Mouse (Mus musculus): ENCODE data around the gene Cetn2. TPM values are rescaled to one million over a fixed set of nuclear protein-coding genes. Genes with fewer than 3 reads are reported as not detected.

Cetn2 gene
- polyA plus RNA-seq (2014; fragmentation: Illumina TruSeq; extraction: RNeasy Lipid Tissue Mini Kit (QIAGEN cat#74804); ENCODE audit: low read depth, low replicate concordance) = 52.2 TPM

DNA sequence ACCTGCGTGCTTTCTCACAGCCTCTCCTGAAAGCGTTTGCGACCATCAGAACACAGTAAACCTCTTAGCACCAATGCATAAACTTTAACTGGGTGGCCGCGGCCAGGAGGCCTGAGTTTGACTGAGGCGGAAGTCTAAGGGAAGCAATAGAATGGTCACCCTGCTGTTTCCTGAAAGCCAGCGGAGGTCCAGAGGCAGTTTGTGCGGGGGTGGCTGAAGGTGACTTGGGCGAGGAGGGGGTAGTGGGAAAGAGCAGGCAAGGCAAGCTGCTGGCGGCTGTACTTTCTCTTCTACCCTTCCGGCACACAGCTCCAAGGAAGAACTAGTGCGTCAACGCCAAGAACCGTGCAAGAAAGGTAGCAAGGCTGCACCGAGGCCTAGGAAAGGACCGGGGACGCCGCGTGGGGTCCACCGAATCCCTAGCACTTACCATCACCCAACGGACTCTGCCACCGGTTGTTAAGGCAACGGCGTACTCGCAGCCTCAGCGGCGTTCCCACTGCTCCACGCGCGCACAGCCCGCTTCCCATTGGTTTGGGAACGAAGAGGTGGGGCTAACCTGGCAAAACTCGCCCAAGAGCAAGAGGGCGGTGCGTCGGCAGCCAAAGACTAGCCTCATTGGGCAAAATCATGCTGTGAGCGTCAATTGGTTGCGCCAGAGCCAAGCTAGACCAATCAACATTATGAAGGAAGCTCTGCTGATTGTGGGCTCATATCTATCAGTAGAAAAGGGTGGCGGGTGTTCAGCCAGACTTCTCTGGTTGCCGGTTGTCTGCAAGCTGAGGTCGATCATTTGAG lies at the start of gene Cetn2, which contains the start of gene Nsdhl:
Gene Cetn2, minus strand, starts transcription at position 528 of the 798 bp plus-strand sequence.
Gene Nsdhl, plus strand, starts transcription at position 674 of the 798 bp plus-strand sequence.

Other genes with a start within 250 kb of the Cetn2 start
- gene Gabrq, start 93.2 kb downstream of the Cetn2 start, polyA plus RNA-seq (2014; fragmentation: Illumina TruSeq; extraction: RNeasy Lipid Tissue Mini Kit (QIAGEN cat#74804); ENCODE audit: low read depth, low replicate concordance) = 0.60 TPM
- 109 TPM for gene Nsdhl, start 146 bp upstream of the Cetn2 start, polyA plus RNA-seq (2014; fragmentation: Illumina TruSeq; extraction: RNeasy Lipid Tissue Mini Kit (QIAGEN cat#74804); ENCODE audit: low read depth, low replicate concordance)
- gene Zfp185, start 68.9 kb upstream of the Cetn2 start, polyA plus RNA-seq (2014; fragmentation: Illumina TruSeq; extraction: RNeasy Lipid Tissue Mini Kit (QIAGEN cat#74804); ENCODE audit: low read depth, low replicate concordance) = 248 TPM
- not detected for gene Pnma5, start 118.7 kb upstream of the Cetn2 start, polyA plus RNA-seq (2014; fragmentation: Illumina TruSeq; extraction: RNeasy Lipid Tissue Mini Kit (QIAGEN cat#74804); ENCODE audit: low read depth, low replicate concordance)
- not detected for gene Pnma3, start 146.4 kb upstream of the Cetn2 start, polyA plus RNA-seq (2014; fragmentation: Illumina TruSeq; extraction: RNeasy Lipid Tissue Mini Kit (QIAGEN cat#74804); ENCODE audit: low read depth, low replicate concordance)
- gene Xlr4a, start 164.1 kb upstream of the Cetn2 start, polyA plus RNA-seq (2014; fragmentation: Illumina TruSeq; extraction: RNeasy Lipid Tissue Mini Kit (QIAGEN cat#74804); ENCODE audit: low read depth, low replicate concordance) = 24.2 TPM
- 4.9 TPM for gene Xlr3a, start 178.7 kb upstream of the Cetn2 start, polyA plus RNA-seq (2014; fragmentation: Illumina TruSeq; extraction: RNeasy Lipid Tissue Mini Kit (QIAGEN cat#74804); ENCODE audit: low read depth, low replicate concordance)
- gene Gm14685, start 198.6 kb upstream of the Cetn2 start, polyA plus RNA-seq (2014; fragmentation: Illumina TruSeq; extraction: RNeasy Lipid Tissue Mini Kit (QIAGEN cat#74804); ENCODE audit: low read depth, low replicate concordance) = not detected
- 0.25 TPM for gene Xlr5b, start 230.4 kb upstream of the Cetn2 start, polyA plus RNA-seq (2014; fragmentation: Illumina TruSeq; extraction: RNeasy Lipid Tissue Mini Kit (QIAGEN cat#74804); ENCODE audit: low read depth, low replicate concordance)
- 2.2 TPM for gene DXBay18, start 231.0 kb upstream of the Cetn2 start, polyA plus RNA-seq (2014; fragmentation: Illumina TruSeq; extraction: RNeasy Lipid Tissue Mini Kit (QIAGEN cat#74804); ENCODE audit: low read depth, low replicate concordance)

All from adipose tissue, adult 10 weeks (tissue).